Mouse (Mus musculus) lung, postnatal 0 days (tissue): ENCODE measurements around the gene Ppp1ca.

Experiments
- CTCF ChIP-seq: IDR thresholded peaks from 2 replicates; pipeline ENCODE4 v1.5.1; 2016; ENCODE audit warnings: antibody characterized with exemption, mild to moderate bottlenecking
- EP300 ChIP-seq: IDR thresholded peaks from 2 replicates; pipeline ENCODE4 v1.6.1; 2016; ENCODE audit warnings: antibody characterized with exemption, mild to moderate bottlenecking, control low read depth

- TF ChIP-seq CTCF (no peak), EP300 (no peak)
Measured at GRCm38 (mm10) chr19:4163543-4163887, 28.4 kb upstream of the Ppp1ca start.
